Mouse (Mus musculus) thymus, postnatal 10 days (tissue): ENCODE results near the gene Hoxc10.
A peak's percentile ranks its signal among the peaks of the same experiment; 100 is the strongest.

Experiments used
- DNase-seq, 2 experiments: peaks; one replicate each; pipeline ENCODE4 v3.0.0; 2021; ENCODE audit warnings: low spot score in 2 of 2

Gene Hoxc10

GRCm38 (mm10) chr15:102945185-102946077, 21.2 kb upstream of the Hoxc10 start:
- no peak for DNase-seq

- no peak for DNase-seq
Measured at GRCm38 (mm10) chr15:102947276-102947675, 19.3 kb upstream of the Hoxc10 start.

- DNase-seq, result no peak
Measured at GRCm38 (mm10) chr15:102948842-102949241, 17.8 kb upstream of the Hoxc10 start.

GRCm38 (mm10) chr15:102949696-102950095, 16.9 kb upstream of the Hoxc10 start:
- DNase-seq, result no peak

GRCm38 (mm10) chr15:102950877-102951276, 15.7 kb upstream of the Hoxc10 start:
- no peak for DNase-seq

GRCm38 (mm10) chr15:102953561-102953960, 13.0 kb upstream of the Hoxc10 start:
- DNase-seq, result no peak

- no peak for DNase-seq
Measured at GRCm38 (mm10) chr15:102954192-102955006, 12.2 kb upstream of the Hoxc10 start, which contains the start of gene Hoxc11. Hoxc11 (plus strand) TSS chr15:102954427.

GRCm38 (mm10) chr15:102955007-102955382, 11.6 kb upstream of the Hoxc10 start:
- DNase-seq, result no peak

- no peak for DNase-seq
Measured at GRCm38 (mm10) chr15:102955833-102956640, 10.6 kb upstream of the Hoxc10 start.

- no peak for DNase-seq
Measured at GRCm38 (mm10) chr15:102956906-102957305, 9.7 kb upstream of the Hoxc10 start.

GRCm38 (mm10) chr15:102959663-102960191, 6.9 kb upstream of the Hoxc10 start:
- no peak for DNase-seq

- no peak for DNase-seq
Measured at GRCm38 (mm10) chr15:102961728-102962127, 4.9 kb upstream of the Hoxc10 start.

GRCm38 (mm10) chr15:102962492-102962891, 4.1 kb upstream of the Hoxc10 start:
- DNase-seq, result no peak

GRCm38 (mm10) chr15:102963259-102963658, 3.3 kb upstream of the Hoxc10 start:
- no peak for DNase-seq

GRCm38 (mm10) chr15:102963671-102964640, 2.6 kb upstream of the Hoxc10 start:
- DNase-seq, result no peak

GRCm38 (mm10) chr15:102965003-102965891, 1.3 kb upstream of the Hoxc10 start:
- DNase-seq, result no peak

- peak; percentile 15 to 60 for DNase-seq
Measured at GRCm38 (mm10) chr15:102965892-102966775, 462 bp upstream of the Hoxc10 start.

- no peak for DNase-seq
Measured at GRCm38 (mm10) chr15:102967312-102967510, 615 bp downstream of the Hoxc10 start, which contains the start of gene Hoxc5. Hoxc5 (plus strand) TSS chr15:102967443.
